18 mouse cellular contexts compared by ENCODE assay signal in the genomic region with DNA sequence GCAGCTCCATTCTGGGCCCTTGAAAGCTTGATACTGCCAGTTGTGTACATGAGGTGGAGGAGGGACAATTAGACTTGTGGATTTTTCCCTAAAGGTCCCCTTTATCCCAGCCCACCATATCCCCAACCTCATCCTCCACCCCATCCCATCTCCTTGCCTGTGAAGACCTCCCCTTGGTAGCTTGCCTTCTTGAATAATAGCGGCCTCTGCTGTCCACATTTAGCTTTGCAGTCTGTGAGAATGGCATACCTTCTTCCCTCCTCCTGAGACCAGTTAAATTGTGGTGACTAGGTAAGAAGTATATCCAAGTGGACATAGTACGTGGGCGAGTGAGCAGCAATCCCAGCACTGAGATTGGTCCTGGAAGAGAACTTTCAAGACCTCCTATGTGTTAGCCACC. TPM values are rescaled to one million over a fixed set of nuclear protein-coding genes. Genes with fewer than 3 reads are reported as not detected.
"Had no signal": no experiment of that assay in that cellular context is flagged by ENCODE, and none has a peak within 500 bp of the region (broad histone marks: within the 10 kb centered on the region; RNA-seq: fewer than 3 reads in every experiment).

No protein-coding gene starts in this region.

RNA-seq across cellular contexts. Expression of gene Cyp2a4, which starts 13.4 kb away (rescaled TPM):
- total RNA-seq: layer of hippocampus, adult 8-10 months; layer of hippocampus, postnatal 14 days; left cerebral cortex, adult 18-20 months; left cerebral cortex, postnatal 10 days; left cerebral cortex, postnatal 4 days; megakaryocyte progenitor cell, adult 5-6 weeks; midbrain, postnatal 0 days had no signal
- polyA plus RNA-seq: intestine, embryonic 15.5 days; kidney, postnatal 0 days; large intestine, adult 2 months; limb, embryonic 13.5 days; liver, embryonic 11.5 days; lung, embryonic 16.5 days; midbrain, embryonic 13.5 days; midbrain, postnatal 0 days; neural tube, embryonic 14.5 days; spleen, adult 2 months; stomach, embryonic 15.5 days; thymus, postnatal 0 days had no signal
